ENCODE assay signal across 8 mouse cellular contexts in the genomic region with DNA sequence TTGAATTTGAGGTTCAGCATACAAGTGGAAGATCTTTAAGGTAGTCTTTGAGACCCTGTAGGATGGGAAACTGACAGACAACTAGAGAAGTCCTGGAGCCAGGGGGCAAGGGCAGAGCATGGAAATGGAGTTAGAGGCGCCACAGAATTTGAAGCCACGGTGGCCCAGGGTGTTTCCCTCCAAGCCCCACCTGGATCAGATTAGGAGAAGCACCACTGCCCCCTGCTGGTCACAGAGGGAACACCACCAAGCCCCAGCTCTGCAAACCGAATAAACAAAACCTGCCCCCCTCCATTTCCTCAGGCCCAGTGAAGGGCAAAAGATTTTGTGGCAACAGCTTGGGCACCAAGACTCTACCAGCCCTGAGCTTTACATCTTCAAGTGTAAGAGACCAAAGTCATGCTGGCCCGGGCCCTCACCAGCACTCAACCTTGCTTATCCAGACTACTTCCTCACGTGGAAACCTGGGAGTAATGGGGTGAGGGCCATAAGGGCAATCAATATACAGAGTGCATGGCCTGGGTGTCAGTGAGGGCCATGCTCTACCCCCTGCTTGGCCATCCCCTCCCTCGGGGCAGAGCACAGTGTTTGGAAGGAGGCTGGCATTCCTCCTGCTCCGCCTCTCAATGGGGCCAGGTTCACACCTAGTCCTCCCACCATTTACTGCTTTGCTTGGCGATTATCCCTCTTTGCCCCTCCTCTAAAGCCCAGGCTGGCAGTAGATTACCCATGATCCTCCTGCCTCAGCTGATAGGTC. TPM values are rescaled to one million over a fixed set of nuclear protein-coding genes. Genes with fewer than 3 reads are reported as not detected.
A peak's percentile ranks its signal among the peaks of the same experiment; 100 is the strongest.
DNase-seq lines count a peak whose midpoint lies in the region; ATAC-seq and TF ChIP-seq lines count a peak whose summit lies in the region.

No protein-coding gene starts in this region.

- peak; percentile 80 for TF ChIP-seq CTCF in cortical plate, adult 2 months (IDR thresholded peaks at IDR 0.05; ENCODE audit: extremely low read depth, insufficient read depth, low read length)

- ATAC-seq in CD4-positive, CD25-positive, alpha-beta regulatory T cell, adult 4 months, result peak; percentile 80
- ATAC-seq in activated CD4-positive, CD25-positive, alpha-beta regulatory T cell, adult 4 months, result peak; percentile 76
- ATAC-seq in heart, embryonic 11.5 days (replicated peaks; ENCODE audit: insufficient number of reproducible peaks, low FRiP score, low TSS enrichment), result peak; percentile 35; the same call in 1 of the 2 replicates
- ATAC-seq in kidney, embryonic 14.5 days (ENCODE audit: low FRiP score, low TSS enrichment), result peak; percentile 41
- peak; percentile 66 for ATAC-seq in liver, embryonic 16.5 days (ENCODE audit: low read depth)
- peak; percentile 46 for ATAC-seq in neural tube, embryonic 12.5 days (ENCODE audit: low FRiP score, low read depth)

- no peaks in the 10 kb centered on the region for H3K36me3 ChIP-seq in heart, embryonic 11.5 days (ENCODE audit: control insufficient read depth, insufficient read depth, low read length)
- H3K36me3 ChIP-seq in kidney, embryonic 14.5 days (ENCODE audit: control insufficient read depth, insufficient read depth, low read length), result no peaks in the 10 kb centered on the region
- no peaks in the 10 kb centered on the region for H3K36me3 ChIP-seq in liver, embryonic 16.5 days (ENCODE audit: control insufficient read depth, insufficient read depth)
- peaks cover 5% of the 10 kb centered on the region for H3K36me3 ChIP-seq in neural tube, embryonic 12.5 days

- H3K27me3 ChIP-seq in heart, embryonic 11.5 days (ENCODE audit: control insufficient read depth, insufficient read depth, low read length), result peaks cover 16% of the 10 kb centered on the region
- H3K27me3 ChIP-seq in kidney, embryonic 14.5 days (ENCODE audit: control insufficient read depth, insufficient read depth, low read length), result no peaks in the 10 kb centered on the region
- peaks cover 23% of the 10 kb centered on the region for H3K27me3 ChIP-seq in liver, embryonic 16.5 days (ENCODE audit: control insufficient read depth, insufficient read depth, low read depth, low read length)
- H3K27me3 ChIP-seq in neural tube, embryonic 12.5 days (replicated peaks), result no peaks in the 10 kb centered on the region

- peak overlapping the region; percentile 56; the same call in 1 of the 2 replicates for H3K27ac ChIP-seq in cortical plate, adult 2 months (ENCODE audit: insufficient read depth, low read length)
- no peak overlapping the region for H3K27ac ChIP-seq in heart, embryonic 11.5 days (ENCODE audit: low read depth, low read length)
- peak overlapping the region; percentile 66; the same call in 1 of the 2 replicates for H3K27ac ChIP-seq in kidney, embryonic 14.5 days (ENCODE audit: low read depth, low read length)
- no peak overlapping the region for H3K27ac ChIP-seq in liver, embryonic 16.5 days (ENCODE audit: low read length)
- H3K27ac ChIP-seq in neural tube, embryonic 12.5 days, result peak overlapping the region; percentile 71

- peak; percentile 70 to 73 for DNase-seq in thymus, postnatal 36 days

- no peak for TF ChIP-seq POLR2A in cortical plate, adult 2 months (IDR thresholded peaks at IDR 0.05; ENCODE audit: extremely low read depth, insufficient read depth, low read length)

- no peak overlapping the region for H3K4me3 ChIP-seq in cortical plate, adult 2 months (ENCODE audit: insufficient read depth, low read length)
- H3K4me3 ChIP-seq in heart, embryonic 11.5 days (ENCODE audit: low read depth, low read length), result no peak overlapping the region
- H3K4me3 ChIP-seq in kidney, embryonic 14.5 days (ENCODE audit: low read length), result no peak overlapping the region
- H3K4me3 ChIP-seq in liver, embryonic 16.5 days (ENCODE audit: low read depth, low read length), result no peak overlapping the region
- no peak overlapping the region for H3K4me3 ChIP-seq in neural tube, embryonic 12.5 days

- peak overlapping the region; percentile 56; the same call in 1 of the 2 replicates for H3K4me2 ChIP-seq in heart, embryonic 11.5 days
- H3K4me2 ChIP-seq in kidney, embryonic 14.5 days (replicated peaks; ENCODE audit: low read depth, low read length), result peak overlapping the region; percentile 40
- H3K4me2 ChIP-seq in liver, embryonic 16.5 days (ENCODE audit: low read depth, low read length), result 0 out of 2 replicates have a peak overlapping the region, but pooled peaks have one; percentile 11
- H3K4me2 ChIP-seq in neural tube, embryonic 12.5 days (replicated peaks), result peak overlapping the region; percentile 50

- no peaks in the 10 kb centered on the region for H3K9me3 ChIP-seq in heart, embryonic 11.5 days (replicated peaks; ENCODE audit: control insufficient read depth, low read length)
- H3K9me3 ChIP-seq in kidney, embryonic 14.5 days (ENCODE audit: control insufficient read depth, low read length), result no peaks in the 10 kb centered on the region
- H3K9me3 ChIP-seq in liver, embryonic 16.5 days (replicated peaks; ENCODE audit: control insufficient read depth, low read length), result no peaks in the 10 kb centered on the region
- H3K9me3 ChIP-seq in neural tube, embryonic 12.5 days, result no peaks in the 10 kb centered on the region

- H3K4me1 ChIP-seq in cortical plate, adult 2 months (ENCODE audit: control insufficient read depth, insufficient read depth, low read length), result peaks cover 8% of the 10 kb centered on the region; the same call in 1 of the 2 replicates
- peaks cover 8% of the 10 kb centered on the region for H3K4me1 ChIP-seq in heart, embryonic 11.5 days (ENCODE audit: control insufficient read depth, insufficient read depth, low read length)
- H3K4me1 ChIP-seq in kidney, embryonic 14.5 days (ENCODE audit: control insufficient read depth, insufficient read depth, low read length), result peaks cover 14% of the 10 kb centered on the region
- H3K4me1 ChIP-seq in liver, embryonic 16.5 days (ENCODE audit: control insufficient read depth, low read depth, low read length), result peaks cover 7% of the 10 kb centered on the region
- H3K4me1 ChIP-seq in neural tube, embryonic 12.5 days, result peaks cover 44% of the 10 kb centered on the region

- H3K9ac ChIP-seq in heart, embryonic 11.5 days (ENCODE audit: low read depth, low read length), result no peak overlapping the region
- H3K9ac ChIP-seq in kidney, embryonic 14.5 days (ENCODE audit: low read depth, low read length), result 0 out of 2 replicates have a peak overlapping the region, but pooled peaks have one; percentile 32
- no peak overlapping the region for H3K9ac ChIP-seq in liver, embryonic 16.5 days (ENCODE audit: low read depth, low read length)
- peak overlapping the region; percentile 29; the same call in 1 of the 2 replicates for H3K9ac ChIP-seq in neural tube, embryonic 12.5 days

- 20% methylated on average over 8 of the region's 8 CpGs for WGBS in heart, embryonic 11.5 days (ENCODE audit: insufficient replicate concordance)
- 17% methylated on average over 8 of the region's 8 CpGs for WGBS in kidney, embryonic 14.5 days
- whole genome bisulfite sequencing in liver, embryonic 16.5 days (ENCODE audit: insufficient replicate concordance), result 25% methylated on average over 8 of the region's 8 CpGs
- 15% methylated on average over 8 of the region's 8 CpGs for WGBS in neural tube, embryonic 12.5 days

RNA-seq across cellular contexts. Expression of gene Zfhx2, which starts 12.7 kb away (rescaled TPM):
- 1 to 10 TPM; 4.2 to 4.6 TPM for polyA plus RNA-seq in CD4-positive, CD25-positive, alpha-beta regulatory T cell, adult 4 months (2017; shearing (Covaris generic))
- polyA plus RNA-seq in activated CD4-positive, CD25-positive, alpha-beta regulatory T cell, adult 4 months (2017; shearing (Covaris generic)), result 1 to 10 TPM; 5.4 to 5.5 TPM
- 13.0 and 13.1 TPM in 2 replicates for polyA plus RNA-seq in cortical plate, adult 2 months (2012; rRNA removed)
- polyA plus RNA-seq in heart, embryonic 11.5 days (2014; fragmentation: Nextera tagmentation; extraction: Ambion mirVana), result 2.9 and 3.1 TPM in 2 replicates
- polyA plus RNA-seq in kidney, embryonic 14.5 days (2014; fragmentation: Nextera tagmentation; extraction: Ambion mirVana), result 5.8 and 6.4 TPM in 2 replicates
- polyA plus RNA-seq in liver, embryonic 16.5 days (2015; fragmentation: Nextera tagmentation; extraction: Ambion mirVana), result 0.84 and 1.1 TPM in 2 replicates
- polyA plus RNA-seq in neural tube, embryonic 12.5 days (2016; fragmentation: Nextera tagmentation; extraction: Ambion mirVana), result 29.4 and 34.4 TPM in 2 replicates

RNA-seq across cellular contexts. Expression of gene Thtpa, which starts 15.2 kb away (rescaled TPM):
- 10 to 100 TPM; 11.6 to 17.9 TPM for polyA plus RNA-seq in CD4-positive, CD25-positive, alpha-beta regulatory T cell, adult 4 months (2017; shearing (Covaris generic))
- 10 to 100 TPM in 1 of 2 experiments, 1 to 10 TPM in 1; 9.6 to 11.9 TPM for polyA plus RNA-seq in activated CD4-positive, CD25-positive, alpha-beta regulatory T cell, adult 4 months (2017; shearing (Covaris generic))
- polyA plus RNA-seq in cortical plate, adult 2 months (2012; rRNA removed), result 13.8 and 14.5 TPM in 2 replicates
- 12.4 and 15.1 TPM in 2 replicates for polyA plus RNA-seq in heart, embryonic 11.5 days (2014; fragmentation: Nextera tagmentation; extraction: Ambion mirVana)
- polyA plus RNA-seq in kidney, embryonic 14.5 days (2014; fragmentation: Nextera tagmentation; extraction: Ambion mirVana), result 14.5 and 21.8 TPM in 2 replicates
- polyA plus RNA-seq in liver, embryonic 16.5 days (2015; fragmentation: Nextera tagmentation; extraction: Ambion mirVana), result 5.1 and 5.3 TPM in 2 replicates
- 25.7 and 26.5 TPM in 2 replicates for polyA plus RNA-seq in neural tube, embryonic 12.5 days (2016; fragmentation: Nextera tagmentation; extraction: Ambion mirVana)

RNA-seq across cellular contexts. Expression of gene Ap1g2, which starts 27.0 kb away (rescaled TPM):
- polyA plus RNA-seq in CD4-positive, CD25-positive, alpha-beta regulatory T cell, adult 4 months (2017; shearing (Covaris generic)), result 100 to 1,000 TPM; 110 to 194 TPM
- 100 to 1,000 TPM in 1 of 2 experiments, 10 to 100 TPM in 1; 99.1 to 102 TPM for polyA plus RNA-seq in activated CD4-positive, CD25-positive, alpha-beta regulatory T cell, adult 4 months (2017; shearing (Covaris generic))
- 14.7 and 15.4 TPM in 2 replicates for polyA plus RNA-seq in cortical plate, adult 2 months (2012; rRNA removed)
- 9.1 and 11.4 TPM in 2 replicates for polyA plus RNA-seq in heart, embryonic 11.5 days (2014; fragmentation: Nextera tagmentation; extraction: Ambion mirVana)
- 11.4 and 17.8 TPM in 2 replicates for polyA plus RNA-seq in kidney, embryonic 14.5 days (2014; fragmentation: Nextera tagmentation; extraction: Ambion mirVana)
- polyA plus RNA-seq in liver, embryonic 16.5 days (2015; fragmentation: Nextera tagmentation; extraction: Ambion mirVana), result 16.9 and 19.8 TPM in 2 replicates
- 7.6 and 12.0 TPM in 2 replicates for polyA plus RNA-seq in neural tube, embryonic 12.5 days (2016; fragmentation: Nextera tagmentation; extraction: Ambion mirVana)

RNA-seq across cellular contexts. Expression of gene Jph4, which starts 37.3 kb away (rescaled TPM):
- polyA plus RNA-seq in CD4-positive, CD25-positive, alpha-beta regulatory T cell, adult 4 months (2017; shearing (Covaris generic)), result not detected
- not detected for polyA plus RNA-seq in activated CD4-positive, CD25-positive, alpha-beta regulatory T cell, adult 4 months (2017; shearing (Covaris generic))
- 244 and 247 TPM in 2 replicates for polyA plus RNA-seq in cortical plate, adult 2 months (2012; rRNA removed)
- 0.31 and 0.59 TPM in 2 replicates for polyA plus RNA-seq in heart, embryonic 11.5 days (2014; fragmentation: Nextera tagmentation; extraction: Ambion mirVana)
- 0.43 and 0.55 TPM in 2 replicates for polyA plus RNA-seq in kidney, embryonic 14.5 days (2014; fragmentation: Nextera tagmentation; extraction: Ambion mirVana)
- not detected in 2 replicates for polyA plus RNA-seq in liver, embryonic 16.5 days (2015; fragmentation: Nextera tagmentation; extraction: Ambion mirVana)
- 12.3 and 13.8 TPM in 2 replicates for polyA plus RNA-seq in neural tube, embryonic 12.5 days (2016; fragmentation: Nextera tagmentation; extraction: Ambion mirVana)

Comparison
In these comparisons a context has a peak if more than half of its experiments do, and no peak if none do; other contexts are left out.
1. H3K27ac ChIP-seq: peak in cortical plate, adult 2 months (single experiment), kidney, embryonic 14.5 days (single experiment) and neural tube, embryonic 12.5 days (single experiment); none in heart, embryonic 11.5 days (single experiment) and liver, embryonic 16.5 days (single experiment).
2. H3K9ac ChIP-seq: peak in kidney, embryonic 14.5 days (single experiment) and neural tube, embryonic 12.5 days (single experiment); none in heart, embryonic 11.5 days (single experiment) and liver, embryonic 16.5 days (single experiment).
3. Peak in every context shown above with its lines, with median percentiles within 50 percentile points of each other: ATAC-seq and H3K4me2 ChIP-seq.